Comparison of ENCODE assay signal across 20 mouse cellular contexts in the genomic region with DNA sequence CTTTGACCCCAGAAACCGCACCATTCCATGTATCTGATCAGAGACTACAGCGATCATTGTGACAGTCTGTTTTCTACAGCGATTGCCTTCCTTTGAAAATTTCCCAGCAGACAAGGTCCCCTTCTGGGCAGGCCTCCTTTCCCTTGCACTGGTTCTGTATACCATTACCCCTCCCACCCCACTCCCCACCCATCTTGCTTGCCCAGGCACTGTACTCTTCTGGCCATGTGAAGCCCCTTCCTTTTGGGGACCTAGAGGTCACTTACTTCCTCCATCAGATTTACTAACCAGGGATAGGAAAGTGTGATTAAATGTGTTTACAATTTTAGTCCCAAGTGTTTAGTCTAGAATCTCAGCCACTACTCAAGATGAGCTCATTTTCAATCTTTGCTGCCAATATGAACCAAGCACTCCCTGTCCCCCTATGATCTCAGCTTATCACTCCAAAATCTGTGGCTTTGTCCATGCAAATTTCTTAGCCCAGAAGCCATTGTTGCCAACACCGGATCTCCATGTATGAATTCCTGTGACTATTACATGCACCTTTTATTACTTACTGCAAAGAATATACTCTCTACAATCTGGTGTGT.
DNase-seq lines count a peak whose midpoint lies in the region; ATAC-seq and TF ChIP-seq lines count a peak whose summit lies in the region.
"Had no signal": no experiment of that assay in that cellular context is flagged by ENCODE, and none has a peak within 500 bp of the region (broad histone marks: within the 10 kb centered on the region; RNA-seq: fewer than 3 reads in every experiment).

No protein-coding gene starts in this region.

- 0 out of 2 replicates have a peak overlapping the region, but pooled peaks have one; percentile 9 for H3K27ac ChIP-seq in lung, embryonic 14.5 days (ENCODE audit: low read depth)
- H3K27ac ChIP-seq in lung, embryonic 16.5 days (ENCODE audit: low read length), result peak overlapping the region; percentile 12
- no peak overlapping the region for H3K27ac ChIP-seq in kidney, embryonic 14.5 days (ENCODE audit: low read depth, low read length)
- H3K27ac ChIP-seq: forebrain, embryonic 10.5 days; forebrain, embryonic 13.5 days; hindbrain, embryonic 12.5 days; hindbrain, embryonic 15.5 days had no signal

- H3K4me3 ChIP-seq in lung, embryonic 14.5 days (ENCODE audit: low read depth, low read length), result no peak overlapping the region
- H3K4me3 ChIP-seq in lung, adult 2 months (replicated peaks; ENCODE audit: extremely low read depth, low read depth, low read length), result no peak overlapping the region
- no peak overlapping the region for H3K4me3 ChIP-seq in lung, embryonic 16.5 days (ENCODE audit: low read length)
- H3K4me3 ChIP-seq in kidney, embryonic 14.5 days (ENCODE audit: low read length), result no peak overlapping the region
- H3K4me3 ChIP-seq: forebrain, embryonic 10.5 days; forebrain, embryonic 13.5 days; hindbrain, embryonic 12.5 days; hindbrain, embryonic 15.5 days had no signal

- 50% methylated on average over 4 of the region's 4 CpGs for WGBS in lung, embryonic 14.5 days
- 47% methylated on average over 4 of the region's 4 CpGs for WGBS in lung, adult 2 months
- 52% methylated on average over 4 of the region's 4 CpGs for WGBS in lung, embryonic 16.5 days
- 94% methylated on average over 4 of the region's 4 CpGs for WGBS in kidney, embryonic 14.5 days

- no peaks in the 10 kb centered on the region for H3K9me3 ChIP-seq in lung, embryonic 14.5 days (ENCODE audit: low read depth, low read length)
- H3K9me3 ChIP-seq in lung, embryonic 16.5 days (ENCODE audit: control insufficient read depth, low read length), result no peaks in the 10 kb centered on the region
- no peaks in the 10 kb centered on the region for H3K9me3 ChIP-seq in kidney, embryonic 14.5 days (ENCODE audit: control insufficient read depth, low read length)
- H3K9me3 ChIP-seq: forebrain, embryonic 10.5 days; forebrain, embryonic 13.5 days; hindbrain, embryonic 12.5 days; hindbrain, embryonic 15.5 days had no signal

- H3K9ac ChIP-seq in lung, embryonic 14.5 days, result no peak overlapping the region
- H3K9ac ChIP-seq in lung, embryonic 16.5 days (ENCODE audit: low read length), result no peak overlapping the region
- no peak overlapping the region for H3K9ac ChIP-seq in kidney, embryonic 14.5 days (ENCODE audit: low read depth, low read length)
- H3K9ac ChIP-seq: forebrain, embryonic 13.5 days; hindbrain, embryonic 12.5 days; hindbrain, embryonic 15.5 days had no signal

- DNase-seq in lung, embryonic 14.5 days, result peak; percentile 54
- DNase-seq in lung, adult 2 months, result no peak
- DNase-seq in lung, postnatal 25 days (ENCODE audit: low spot score), result peak; percentile 41
- no peak for DNase-seq in heart, adult 11 months
- DNase-seq: adrenal gland, adult 8-10 months; adrenal gland, postnatal 25 days; cerebellum, adult 11-12 months; cerebellum, adult 8-10 months; cerebellum, postnatal 10 days; gastrocnemius, postnatal 10 days; gastrocnemius, postnatal 36 days had no signal

- H3K36me3 ChIP-seq in lung, embryonic 14.5 days (ENCODE audit: insufficient read depth), result no peaks in the 10 kb centered on the region
- no peaks in the 10 kb centered on the region for H3K36me3 ChIP-seq in lung, embryonic 16.5 days (ENCODE audit: control insufficient read depth, insufficient read depth, low read length)
- no peaks in the 10 kb centered on the region for H3K36me3 ChIP-seq in kidney, embryonic 14.5 days (ENCODE audit: control insufficient read depth, insufficient read depth, low read length)
- H3K36me3 ChIP-seq: forebrain, embryonic 10.5 days; hindbrain, embryonic 12.5 days; hindbrain, embryonic 15.5 days had no signal

- no peaks in the 10 kb centered on the region for H3K27me3 ChIP-seq in lung, embryonic 14.5 days (ENCODE audit: insufficient read depth, low read length)
- no peaks in the 10 kb centered on the region for H3K27me3 ChIP-seq in lung, embryonic 16.5 days (ENCODE audit: control insufficient read depth, insufficient read depth, low read depth, low read length)
- H3K27me3 ChIP-seq in kidney, embryonic 14.5 days (ENCODE audit: control insufficient read depth, insufficient read depth, low read length), result no peaks in the 10 kb centered on the region
- H3K27me3 ChIP-seq: forebrain, embryonic 13.5 days; hindbrain, embryonic 12.5 days; hindbrain, embryonic 15.5 days had no signal

- no peak for TF ChIP-seq CTCF in lung, embryonic 14.5 days (IDR thresholded peaks at IDR 0.05; ENCODE audit: low read depth)
- no peak for TF ChIP-seq CTCF in lung, adult 2 months (IDR thresholded peaks at IDR 0.05; ENCODE audit: insufficient read depth, low read length)

- ATAC-seq in lung, embryonic 14.5 days (ENCODE audit: insufficient read depth), result peak; percentile 71
- peak; percentile 66 for ATAC-seq in lung, embryonic 16.5 days (ENCODE audit: low read depth)
- ATAC-seq in kidney, embryonic 14.5 days (ENCODE audit: low FRiP score, low TSS enrichment), result no peak
- ATAC-seq: activated CD4-positive, CD25-positive, alpha-beta regulatory T cell, adult 4 months; forebrain, embryonic 13.5 days; forebrain, embryonic 16.5 days had no signal

- TF ChIP-seq POLR2A in lung, adult 2 months (IDR thresholded peaks at IDR 0.05; ENCODE audit: borderline replicate concordance, extremely low read depth, low read depth, low read length), result no peak

- no peak overlapping the region for H3K4me2 ChIP-seq in lung, embryonic 14.5 days
- no peak overlapping the region for H3K4me2 ChIP-seq in lung, embryonic 16.5 days (ENCODE audit: low read depth, low read length)
- H3K4me2 ChIP-seq in kidney, embryonic 14.5 days (replicated peaks; ENCODE audit: low read depth, low read length), result no peak overlapping the region
- H3K4me2 ChIP-seq: forebrain, embryonic 13.5 days; heart, embryonic 11.5 days; hindbrain, embryonic 12.5 days; hindbrain, embryonic 15.5 days had no signal

- H3K4me1 ChIP-seq in lung, embryonic 14.5 days (ENCODE audit: insufficient read depth), result peaks cover 3% of the 10 kb centered on the region; the same call in 1 of the 2 replicates
- H3K4me1 ChIP-seq in lung, adult 2 months (ENCODE audit: control insufficient read depth, insufficient read depth, low read length), result peaks cover 10% of the 10 kb centered on the region
- H3K4me1 ChIP-seq in lung, embryonic 16.5 days (replicated peaks; ENCODE audit: control insufficient read depth, insufficient read depth, low read length), result peaks cover 8% of the 10 kb centered on the region; the same call in 1 of the 2 replicates
- no peaks in the 10 kb centered on the region for H3K4me1 ChIP-seq in kidney, embryonic 14.5 days (ENCODE audit: control insufficient read depth, insufficient read depth, low read length)
- H3K4me1 ChIP-seq: forebrain, embryonic 13.5 days; hindbrain, embryonic 12.5 days; hindbrain, embryonic 15.5 days had no signal

Comparison
In these comparisons a context has a peak if more than half of its experiments do, and no peak if none do; other contexts are left out.
1. DNase-seq: peak in lung, embryonic 14.5 days (single experiment) and lung, postnatal 25 days (single experiment); none in lung, adult 2 months (single experiment) and heart, adult 11 months (single experiment).